Mouse (Mus musculus): ENCODE results near the gene Plekhj1. TPM values are rescaled to one million over a fixed set of nuclear protein-coding genes. Genes with fewer than 3 reads are reported as not detected.

Gene Plekhj1
- total RNA-seq, 2 experiments from 2014 or later = 69.0 to 87.2 TPM

DNA sequence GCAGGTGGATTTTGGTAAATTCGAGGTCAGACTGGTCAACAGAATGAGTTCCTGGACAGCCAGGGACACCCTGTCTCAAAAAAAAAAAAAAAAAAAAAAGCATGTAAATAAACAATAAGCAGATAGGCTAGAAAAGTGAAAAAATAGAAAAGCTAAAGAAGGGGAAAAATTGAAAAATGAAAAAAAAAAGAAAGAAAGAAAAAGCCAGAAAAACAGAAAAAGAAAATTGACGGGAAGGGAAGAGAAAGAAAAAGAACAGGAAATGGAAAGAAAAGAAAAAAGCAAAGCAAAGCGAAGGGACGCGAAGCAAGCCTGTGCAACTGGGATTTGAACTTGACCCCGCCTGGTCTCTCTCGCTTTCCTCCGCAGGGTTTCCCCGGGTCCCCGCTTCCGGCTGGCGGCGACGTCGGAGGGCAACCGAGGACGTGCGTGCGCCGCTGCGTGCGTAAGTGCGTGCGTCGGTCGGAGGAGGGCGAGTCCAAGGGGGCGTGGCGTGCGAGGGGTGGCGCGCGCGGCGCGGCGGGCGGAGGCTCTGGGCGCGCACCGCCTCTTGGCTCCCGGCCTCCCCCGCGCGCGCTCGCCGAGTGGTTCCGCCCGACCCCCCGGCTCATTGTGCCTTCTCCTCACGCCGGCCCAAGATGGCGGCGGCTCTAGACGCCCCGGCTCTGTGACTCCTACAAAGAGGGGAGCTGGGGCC is 43.7 kb downstream of the Plekhj1 start, which contains the start of gene Dot1l:
TSS of gene Dot1l (plus strand) at position 613 of the 697 bp plus-strand sequence.
- peak; percentile 98 to 99 for DNase-seq (ENCODE audit: low spot score in 2 of 2)

DNA sequence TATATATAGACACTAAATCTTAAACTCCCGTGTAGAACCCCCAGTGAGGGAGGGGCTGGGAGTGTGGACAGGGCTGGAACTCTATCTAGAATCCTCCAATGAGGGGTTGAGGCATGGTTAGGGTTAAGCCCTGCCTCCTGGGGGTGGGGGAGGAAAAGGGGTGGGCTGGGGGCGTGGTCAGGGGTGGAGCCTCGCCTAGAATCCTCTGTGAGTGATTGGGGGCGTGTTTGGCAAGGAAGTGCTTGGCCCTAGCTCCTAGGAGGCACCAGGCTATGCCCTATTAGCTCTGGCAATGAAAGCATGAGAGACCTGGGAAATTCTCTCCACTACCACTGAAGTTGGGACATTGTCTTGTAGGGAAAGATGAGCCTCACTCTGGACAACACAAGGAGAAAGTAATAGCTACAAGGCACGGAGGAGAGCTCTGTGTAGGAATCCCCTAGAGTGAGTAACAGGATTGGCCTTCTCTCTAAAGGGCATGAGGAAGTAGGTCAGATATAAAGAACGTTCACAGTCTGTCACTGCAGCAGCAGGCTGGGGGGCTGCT is 46.3 kb downstream of the Plekhj1 start:
- DNase-seq (ENCODE audit: low spot score in 2 of 2) = peak; percentile 65 to 70

DNA sequence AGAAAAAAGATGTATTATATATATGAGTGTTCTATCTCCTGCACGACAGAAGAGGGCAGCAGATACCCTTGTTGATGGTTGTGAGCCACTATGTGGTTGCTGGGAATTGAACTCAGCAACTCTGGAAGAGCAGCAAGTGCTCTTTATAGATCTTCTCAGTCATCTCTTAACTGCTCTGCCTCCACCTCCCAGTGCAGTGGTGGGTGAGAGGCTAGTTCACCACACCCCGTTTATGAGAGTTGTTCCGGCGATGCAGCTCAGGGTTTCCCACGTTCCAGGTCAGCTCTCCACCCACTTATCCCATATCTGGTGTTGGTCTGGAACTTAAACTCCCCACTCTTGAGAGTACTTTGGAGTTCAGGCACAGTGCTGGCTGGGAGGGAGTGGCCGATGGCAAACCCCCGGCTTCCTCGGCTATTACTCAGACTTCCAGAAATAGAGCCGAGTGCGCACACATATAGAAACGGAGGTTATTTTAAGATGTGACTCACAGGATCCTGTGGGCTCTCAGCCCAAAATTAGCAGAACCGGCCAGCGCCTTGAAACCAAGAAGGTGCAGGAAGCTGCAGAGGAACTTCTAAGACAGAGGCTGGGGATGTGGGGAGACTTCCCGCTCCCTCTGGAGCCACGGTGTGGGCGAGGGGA is 47.1 kb downstream of the Plekhj1 start:
- peak; percentile 54 to 55 for DNase-seq (ENCODE audit: low spot score in 2 of 2)

DNA sequence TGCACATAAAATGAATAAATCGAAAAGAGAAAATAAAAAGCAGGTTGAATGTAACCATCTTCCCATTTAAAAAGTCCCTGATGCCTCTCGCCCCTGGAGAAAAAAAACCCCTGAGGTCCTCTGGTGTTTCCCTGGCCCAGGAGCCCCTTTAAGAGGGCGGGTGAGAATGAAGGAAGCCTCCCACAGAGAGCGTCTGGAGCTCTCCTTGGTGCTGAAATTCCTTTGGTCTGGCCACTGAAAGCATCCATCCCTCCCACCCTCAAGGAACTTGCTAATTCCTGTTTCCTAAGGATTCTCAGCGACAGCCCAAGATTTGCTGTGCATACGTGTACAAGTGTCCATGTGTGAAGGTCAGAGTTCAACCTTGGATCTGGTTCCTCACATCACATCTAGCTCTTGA is 49.8 kb downstream of the Plekhj1 start:
- peak; percentile 49 to 54 for DNase-seq (ENCODE audit: low spot score in 2 of 2)

DNA sequence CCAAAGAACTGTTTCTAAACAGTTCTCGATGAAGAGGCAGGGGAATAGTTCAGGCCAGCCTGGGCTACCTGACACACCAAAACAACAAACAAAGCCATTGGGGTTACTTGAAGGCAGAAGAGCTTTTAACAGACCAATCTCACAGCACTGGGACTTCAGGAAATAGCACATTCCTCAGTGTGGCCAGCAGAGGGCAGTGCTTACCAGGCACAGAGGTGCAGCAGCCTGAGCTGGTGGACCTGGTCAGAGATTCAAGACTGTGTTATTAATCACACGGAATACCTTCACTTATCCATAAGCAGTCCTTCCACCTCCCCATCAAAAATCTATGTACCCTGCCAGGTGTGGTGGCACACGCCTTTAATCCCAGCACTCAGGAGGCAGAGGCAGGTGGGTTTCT is 51.0 kb downstream of the Plekhj1 start:
- DNase-seq (ENCODE audit: low spot score in 2 of 2) = peak; percentile 80 to 85

Small RNAs within 50 kb of the gene (microRNA-seq; reads per million reads assigned to microRNA genes)
- 3.3 to 3.7 reads per million in 2 experiments for gene Mir1982 (ENCODE audit: borderline number of aligned reads in 2 of 2)

Other genes with a start within 250 kb of the Plekhj1 start
- 10 to 100 TPM; 32.9 to 48.4 TPM for gene Rexo1, start 237.1 kb downstream of the Plekhj1 start, total RNA-seq (2021)
- gene Klf16, start 221.3 kb downstream of the Plekhj1 start, total RNA-seq (2021) = 10 to 100 TPM; 11.3 to 12.3 TPM
- gene Abhd17a, start 208.3 kb downstream of the Plekhj1 start, total RNA-seq (2021) = 100 to 1,000 TPM in 1 of 2 experiments, 10 to 100 TPM in 1; 94.5 to 102 TPM
- gene Scamp4, start 195.8 kb downstream of the Plekhj1 start, total RNA-seq (2021) = 10 to 100 TPM; 49.7 to 54.4 TPM
- 1 to 10 TPM; 1.8 to 2.1 TPM for gene Adat3, start 195.7 kb downstream of the Plekhj1 start, total RNA-seq (2021)
- 1 to 10 TPM; 2.6 to 3.0 TPM for gene Gm49322, start 192.6 kb downstream of the Plekhj1 start, total RNA-seq (2021)
- gene Csnk1g2, start 175.8 kb downstream of the Plekhj1 start, total RNA-seq (2021) = 100 to 1,000 TPM; 134 to 140 TPM
- gene Btbd2, start 141.6 kb downstream of the Plekhj1 start, total RNA-seq (2021) = 10 to 100 TPM; 51.4 to 58.5 TPM
- 100 to 1,000 TPM; 162 to 331 TPM for gene Mknk2, start 120.5 kb downstream of the Plekhj1 start, total RNA-seq (2021)
- gene Mob3a, start 96.6 kb downstream of the Plekhj1 start, total RNA-seq (2021) = 10 to 100 TPM; 16.1 to 29.6 TPM
- gene Izumo4, start 96.4 kb downstream of the Plekhj1 start, total RNA-seq (2021) = 10 to 100 TPM; 11.0 to 18.0 TPM
- gene Ap3d1, start 56.4 kb downstream of the Plekhj1 start, total RNA-seq (2021) = 100 to 1,000 TPM in 1 of 2 experiments, 10 to 100 TPM in 1; 97.1 to 104 TPM
- 10 to 100 TPM; 61.0 to 66.4 TPM for gene Dot1l, start 43.4 kb downstream of the Plekhj1 start, total RNA-seq (2021)
- 10 to 100 TPM; 47.8 to 50.5 TPM for gene Sf3a2, start 428 bp downstream of the Plekhj1 start, total RNA-seq (2021)
- gene Amh, start 6.6 kb upstream of the Plekhj1 start, total RNA-seq (2021) = 1 to 10 TPM in 1 of 2 experiments, under 1 TPM in 1; 0.83 to 1.5 TPM
- 1 to 10 TPM; 4.0 to 7.3 TPM for gene Jsrp1, start 14.9 kb upstream of the Plekhj1 start, total RNA-seq (2021)
- 100 to 1,000 TPM; 903 to 981 TPM for gene Oaz1, start 28.0 kb upstream of the Plekhj1 start, total RNA-seq (2021)
- gene Lingo3, start 45.4 kb upstream of the Plekhj1 start, total RNA-seq (2021) = 1 to 10 TPM; 4.1 to 6.3 TPM
- 10 to 100 TPM; 22.9 to 34.3 TPM for gene Lsm7, start 56.6 kb upstream of the Plekhj1 start, total RNA-seq (2021)
- gene Sppl2b, start 56.6 kb upstream of the Plekhj1 start, total RNA-seq (2021) = 10 to 100 TPM; 24.0 to 28.3 TPM
- under 1 TPM; 0.10 to 0.13 TPM for gene Tmprss9, start 73.2 kb upstream of the Plekhj1 start, total RNA-seq (2021)
- 100 to 1,000 TPM; 208 to 219 TPM for gene Timm13, start 102.3 kb upstream of the Plekhj1 start, total RNA-seq (2021)
- gene Lmnb2, start 119.6 kb upstream of the Plekhj1 start, total RNA-seq (2021) = 10 to 100 TPM; 14.1 to 15.2 TPM
- 10 to 100 TPM; 34.1 to 75.0 TPM for gene Gadd45b, start 131.4 kb upstream of the Plekhj1 start, total RNA-seq (2021)
- gene Gng7, start 216.3 kb upstream of the Plekhj1 start, total RNA-seq (2021) = 10 to 100 TPM in 1 of 2 experiments, 1 to 10 TPM in 1; 7.0 to 11.1 TPM
- 1 to 10 TPM; 1.7 to 1.8 TPM for gene Diras1, start 227.0 kb upstream of the Plekhj1 start, total RNA-seq (2021)
- 10 to 100 TPM; 25.6 to 44.1 TPM for gene Slc39a3, start 238.8 kb upstream of the Plekhj1 start, total RNA-seq (2021)